In genomic region chr2:75584975-75585374, GRCm38 (mm10) we compare ENCODE assay signal across 8 mouse cellular contexts.
DNase-seq lines count a peak whose midpoint lies in the region; ATAC-seq and TF ChIP-seq lines count a peak whose summit lies in the region.

No protein-coding gene starts in this region.

- peak; percentile 25 to 50 for DNase-seq in cerebellum, postnatal 25 days
- no peak for DNase-seq in cerebellum, adult 11 months
- DNase-seq in heart, adult 8-10 months (ENCODE audit: low spot score) = peak; percentile 88
- peak; percentile 92 for DNase-seq in kidney, adult 2 months
- peak; percentile 67 to 76 for DNase-seq in spleen, postnatal 36 days (ENCODE audit: low spot score in 2 of 2)

- ATAC-seq in embryonic facial prominence, embryonic 12.5 days (ENCODE audit: insufficient number of reproducible peaks, insufficient read depth, low FRiP score, low TSS enrichment) = no peak
- ATAC-seq in liver, embryonic 12.5 days = 0 out of 2 replicates have a peak, but pooled peaks have one; percentile 51
- peak; percentile 95 for ATAC-seq in monocyte, adult 5-6 weeks (replicated peaks; ENCODE audit: insufficient number of reproducible peaks, low FRiP score, low TSS enrichment, poor library complexity, severe bottlenecking)

- TF ChIP-seq POLR2A in kidney, adult 2 months (IDR thresholded peaks at IDR 0.05; ENCODE audit: low read depth, low read length) = peak; percentile 17

- peaks cover 7% of the 10 kb centered on the region; the same call in 1 of the 2 replicates for H3K27me3 ChIP-seq in embryonic facial prominence, embryonic 12.5 days
- H3K27me3 ChIP-seq in kidney, adult 2 months (replicated peaks; ENCODE audit: control insufficient read depth, insufficient read depth, low read length) = no peaks in the 10 kb centered on the region
- peaks cover 8% of the 10 kb centered on the region; the same call in 1 of the 2 replicates for H3K27me3 ChIP-seq in liver, embryonic 12.5 days (replicated peaks)

- TF ChIP-seq CTCF in kidney, adult 2 months (conservative IDR thresholded peaks at IDR 0.05; ENCODE audit: insufficient read depth, insufficient read length, low read depth, low read length) = no peak

- H3K36me3 ChIP-seq in embryonic facial prominence, embryonic 12.5 days = no peaks in the 10 kb centered on the region
- no peaks in the 10 kb centered on the region for H3K36me3 ChIP-seq in kidney, adult 2 months (ENCODE audit: control insufficient read depth, insufficient read depth, low read length)
- H3K36me3 ChIP-seq in liver, embryonic 12.5 days = no peaks in the 10 kb centered on the region

- H3K9ac ChIP-seq in embryonic facial prominence, embryonic 12.5 days = peak overlapping the region; percentile 31; the same call in 1 of the 2 replicates
- 0 out of 2 replicates have a peak overlapping the region, but pooled peaks have one; percentile 35 for H3K9ac ChIP-seq in liver, embryonic 12.5 days

- peak overlapping the region; percentile 53 for H3K4me2 ChIP-seq in embryonic facial prominence, embryonic 12.5 days (replicated peaks)
- H3K4me2 ChIP-seq in liver, embryonic 12.5 days = peak overlapping the region; percentile 66

- peaks cover 4% of the 10 kb centered on the region; the same call in 1 of the 2 replicates for H3K4me1 ChIP-seq in embryonic facial prominence, embryonic 12.5 days
- H3K4me1 ChIP-seq in kidney, adult 2 months (ENCODE audit: control insufficient read depth, insufficient read depth, low read length) = no peaks in the 10 kb centered on the region; the same call in 1 of the 2 replicates
- peaks cover 16% of the 10 kb centered on the region for H3K4me1 ChIP-seq in liver, embryonic 12.5 days

- peak overlapping the region; percentile 21 for H3K4me3 ChIP-seq in embryonic facial prominence, embryonic 12.5 days
- peak overlapping the region; percentile 9 for H3K4me3 ChIP-seq in kidney, adult 2 months (ENCODE audit: insufficient read depth, low read depth, low read length)
- H3K4me3 ChIP-seq in liver, embryonic 12.5 days = peak overlapping the region; percentile 43

- WGBS in embryonic facial prominence, embryonic 12.5 days = 2% methylated on average over 16 of the region's 16 CpGs
- WGBS in kidney, adult 2 months = 3% methylated on average over 16 of the region's 16 CpGs
- 1% methylated on average over 16 of the region's 16 CpGs for WGBS in liver, embryonic 12.5 days (ENCODE audit: insufficient replicate concordance)

- no peaks in the 10 kb centered on the region for H3K9me3 ChIP-seq in embryonic facial prominence, embryonic 12.5 days
- no peaks in the 10 kb centered on the region for H3K9me3 ChIP-seq in liver, embryonic 12.5 days (replicated peaks)

- no peak overlapping the region for H3K27ac ChIP-seq in embryonic facial prominence, embryonic 12.5 days
- H3K27ac ChIP-seq in kidney, adult 2 months (ENCODE audit: insufficient read depth, low read depth, low read length) = no peak overlapping the region
- no peak overlapping the region for H3K27ac ChIP-seq in liver, embryonic 12.5 days
